Mouse (Mus musculus): ENCODE data around the gene Sirt2. TPM values are rescaled to one million over a fixed set of nuclear protein-coding genes. Genes with fewer than 3 reads are reported as not detected.

The Sirt2 gene
- total RNA-seq, 2 experiments from 2014 or later, result 56.4 to 58.3 TPM

DNA sequence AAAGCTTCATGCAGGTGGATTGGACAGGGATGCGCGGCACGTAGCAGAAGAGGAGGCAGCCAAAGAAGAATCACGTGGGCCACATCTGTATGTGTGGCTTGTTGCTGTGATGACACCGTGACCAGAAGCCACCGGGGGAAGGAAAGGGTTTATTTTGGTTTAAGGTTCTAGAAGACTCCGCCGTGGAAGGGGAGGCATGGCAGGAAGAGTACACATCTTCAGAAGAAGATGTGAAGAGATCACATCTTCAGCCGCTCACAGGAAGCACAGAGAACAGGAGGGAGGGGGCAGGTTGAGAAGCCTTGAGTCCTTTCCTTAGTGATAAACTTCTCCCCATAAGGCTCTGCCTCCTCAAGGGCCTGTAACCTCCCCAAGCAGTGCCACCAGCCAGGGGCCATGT lies 33.5 kb downstream of the Sirt2 start:
- no peak for DNase-seq

DNA sequence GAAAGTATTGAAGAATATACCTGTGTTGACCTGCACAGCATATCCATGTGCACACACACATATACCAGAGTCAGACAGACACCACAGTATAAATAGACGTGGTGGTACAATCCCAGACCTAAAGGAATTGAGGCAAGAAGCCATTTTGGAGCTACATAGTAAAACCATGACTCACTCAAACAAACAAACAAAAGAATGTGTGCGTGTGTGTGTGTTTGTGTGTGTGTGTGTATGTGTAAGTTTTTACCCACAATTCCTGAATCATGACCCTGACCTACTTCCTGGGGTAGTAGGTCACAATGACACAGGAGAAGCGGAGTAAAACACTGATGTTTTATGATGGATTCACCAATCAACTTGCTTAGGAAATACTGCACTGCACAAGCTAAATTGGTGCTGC lies 34.9 kb downstream of the Sirt2 start:
- no peak for DNase-seq

DNA sequence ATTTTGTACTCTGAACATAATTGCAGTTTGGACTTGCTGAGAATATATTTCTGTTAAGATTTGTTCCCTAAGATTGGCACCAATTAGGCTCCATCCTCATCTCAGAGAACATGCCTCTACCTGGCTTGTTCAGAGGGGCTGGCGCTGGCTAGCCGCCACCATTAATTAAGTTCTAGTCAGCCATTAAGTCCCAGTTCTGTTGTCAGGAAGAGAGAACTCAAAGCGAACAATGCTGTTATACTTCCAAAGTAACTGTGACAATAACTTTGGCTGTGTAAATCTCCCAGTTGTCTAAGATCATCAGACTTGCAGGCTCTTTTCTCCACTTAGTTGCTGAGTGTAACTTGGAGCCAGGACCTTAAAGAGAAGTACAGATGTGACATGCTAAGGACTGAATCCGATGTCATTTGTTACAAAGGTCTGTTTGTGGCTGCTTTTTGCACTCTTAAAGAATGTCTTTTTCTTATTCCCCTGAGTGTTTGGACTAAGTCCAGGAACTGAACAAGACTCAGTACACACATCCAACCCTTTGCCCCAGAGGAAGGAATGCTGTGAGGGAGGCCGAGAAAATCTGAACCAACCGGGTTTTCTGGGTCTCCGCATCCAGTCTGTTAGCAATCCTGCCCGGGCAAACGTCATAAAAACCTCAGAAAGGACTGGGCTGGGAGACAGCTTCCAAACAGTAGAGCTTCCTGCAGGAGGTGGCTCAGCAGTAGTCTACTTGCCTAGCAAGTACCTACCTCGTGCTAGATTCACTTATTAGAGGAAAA lies 35.6 kb downstream of the Sirt2 start:
- peak; percentile 63 for DNase-seq

- peak; percentile 61 for DNase-seq
Observed at GRCm38 (mm10) chr7:28802846-28803588, 36.5 kb downstream of the Sirt2 start.

DNA sequence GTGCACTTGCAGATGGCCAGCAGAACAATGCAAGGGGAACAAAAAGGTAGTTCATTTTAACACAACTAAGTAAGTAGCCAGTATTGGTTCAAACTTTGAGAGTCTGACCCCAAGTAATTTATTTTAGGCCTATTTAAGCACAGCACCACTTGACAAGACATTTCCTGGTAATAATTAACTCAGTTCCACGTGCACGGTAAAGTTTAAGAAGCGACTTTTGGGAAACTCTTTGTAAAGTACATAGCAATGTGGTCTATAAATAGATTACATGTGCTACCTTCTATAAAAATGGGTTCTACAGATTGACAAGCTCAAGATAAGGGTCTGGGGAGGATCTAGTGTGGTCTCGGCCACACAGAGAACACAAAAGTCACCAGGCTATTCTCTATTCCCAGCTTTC lies 37.2 kb downstream of the Sirt2 start:
- no peak for DNase-seq

- DNase-seq, result peak; percentile 42
Observed at GRCm38 (mm10) chr7:28806869-28807268, 40.3 kb downstream of the Sirt2 start.

DNA sequence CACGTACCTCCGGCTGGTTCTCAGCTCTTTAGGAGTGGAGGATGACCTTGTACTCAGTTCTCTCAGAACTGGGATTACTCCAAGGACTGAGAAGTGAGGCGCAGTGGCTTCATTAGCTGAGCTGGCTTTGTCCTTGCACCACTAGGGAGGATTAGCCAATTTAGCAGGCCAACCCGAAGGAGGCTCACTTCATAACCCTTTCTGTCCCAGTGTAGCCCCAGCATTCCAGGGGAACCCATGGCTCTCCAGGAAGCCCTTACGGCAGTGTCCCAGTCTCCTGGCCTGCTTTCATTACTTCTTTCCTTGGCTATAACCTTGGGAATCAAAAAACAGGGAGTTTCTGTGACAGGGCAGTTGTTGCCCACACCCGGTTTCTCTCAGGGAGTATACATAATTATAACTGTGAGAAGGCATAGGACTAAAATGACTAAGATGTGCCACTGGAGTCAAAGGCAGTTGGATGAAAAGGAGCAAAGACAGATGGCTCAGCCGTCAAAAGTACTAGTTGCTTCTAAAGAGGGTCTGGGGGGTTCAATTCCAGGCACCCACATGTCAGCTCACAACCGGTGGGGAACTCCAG lies 41.2 kb downstream of the Sirt2 start:
- peak; percentile 50 for DNase-seq

DNA sequence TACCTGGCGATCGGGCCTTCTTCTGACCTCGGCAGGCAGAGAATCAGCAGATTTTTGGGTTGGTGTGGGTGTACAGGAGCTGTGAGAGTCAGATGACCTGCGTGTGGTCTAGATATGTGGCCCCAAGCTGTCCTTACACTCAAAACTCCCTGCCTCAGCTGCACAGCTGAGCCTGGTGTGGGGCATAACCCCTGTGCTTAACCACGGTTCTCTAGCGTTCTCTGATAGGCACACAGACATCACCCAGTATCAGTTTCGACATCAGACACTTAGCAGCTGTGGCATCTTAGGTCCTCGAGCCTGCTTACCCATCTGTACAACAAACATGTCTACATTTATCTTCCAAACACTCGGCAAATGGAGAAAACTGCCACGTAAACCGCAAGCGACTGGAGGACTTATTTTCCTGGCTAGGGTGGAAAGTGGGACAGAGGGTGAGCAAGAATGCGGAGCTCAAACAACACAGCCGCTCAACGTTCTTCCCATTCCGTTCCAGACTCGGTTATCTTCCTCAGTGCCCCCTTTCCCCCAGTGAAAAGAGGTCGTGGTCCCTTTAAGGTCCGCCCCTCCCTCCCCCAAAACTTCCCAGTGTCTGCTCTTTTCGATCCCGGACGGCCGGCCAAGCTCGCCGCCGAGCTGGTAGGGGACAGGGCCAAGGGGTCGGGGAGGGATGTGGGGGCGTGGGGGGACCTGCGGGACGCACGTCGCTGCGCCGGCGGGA lies 41.8 kb downstream of the Sirt2 start, which contains the start of gene Hnrnpl:
TSS of gene Hnrnpl (plus strand) at position 321 of the 721 bp plus-strand sequence.
- DNase-seq, result no peak

DNA sequence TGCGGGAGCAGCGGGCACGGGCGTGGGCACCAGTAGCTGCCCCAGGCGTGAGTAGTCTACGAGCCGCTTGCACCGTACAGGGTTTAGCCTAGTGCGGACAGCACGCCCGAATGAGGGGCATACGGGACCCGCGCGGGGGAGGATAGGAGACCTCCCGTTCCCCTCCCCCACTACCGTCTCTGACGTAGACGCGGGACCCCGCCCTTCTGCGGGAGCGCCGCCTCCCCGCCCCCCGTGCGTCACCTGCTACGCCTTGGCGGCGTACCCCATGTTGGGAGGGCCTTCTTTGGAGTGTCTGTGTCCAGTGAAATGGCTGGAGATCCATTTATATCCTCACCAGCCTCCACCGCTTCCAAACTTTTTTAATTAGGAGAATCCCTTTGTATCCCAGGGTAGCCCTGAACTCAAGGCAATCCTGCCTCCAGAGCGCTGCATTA lies 42.4 kb downstream of the Sirt2 start:
- peak; percentile 98 for DNase-seq

DNA sequence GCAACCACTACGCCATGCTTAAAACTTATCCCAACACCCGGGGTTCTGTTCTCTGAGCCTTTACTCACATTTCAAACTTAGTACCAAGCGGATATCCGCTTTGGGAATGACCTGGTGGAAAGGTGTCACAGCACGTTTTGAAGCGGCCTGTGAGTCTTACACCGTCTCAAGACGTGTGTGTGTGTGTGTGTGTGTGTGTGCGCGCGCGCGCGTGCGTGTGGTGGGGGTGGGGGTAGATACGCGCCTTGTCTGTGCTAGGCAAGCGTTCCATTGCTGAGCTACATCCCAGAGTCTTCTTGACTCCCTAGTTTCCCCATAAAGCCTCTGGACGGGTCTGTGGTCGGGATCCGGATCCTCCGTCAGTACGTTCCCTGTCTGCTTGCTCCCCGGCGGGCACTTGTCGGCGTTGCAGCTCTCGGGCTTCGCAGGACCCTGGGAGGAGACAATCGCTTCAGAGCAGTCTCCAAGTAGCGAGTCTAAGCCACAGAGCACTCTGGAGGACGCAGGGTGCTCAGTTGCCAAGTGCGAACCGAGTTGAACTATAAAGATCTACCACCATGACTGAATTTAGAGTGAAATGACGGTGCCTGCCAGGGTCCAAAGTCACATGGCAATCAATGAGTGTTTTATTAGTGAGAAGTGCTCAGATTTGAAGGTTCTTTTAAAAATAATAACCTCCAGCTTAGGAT lies 43.0 kb downstream of the Sirt2 start:
- peak; percentile 68 for DNase-seq

DNA sequence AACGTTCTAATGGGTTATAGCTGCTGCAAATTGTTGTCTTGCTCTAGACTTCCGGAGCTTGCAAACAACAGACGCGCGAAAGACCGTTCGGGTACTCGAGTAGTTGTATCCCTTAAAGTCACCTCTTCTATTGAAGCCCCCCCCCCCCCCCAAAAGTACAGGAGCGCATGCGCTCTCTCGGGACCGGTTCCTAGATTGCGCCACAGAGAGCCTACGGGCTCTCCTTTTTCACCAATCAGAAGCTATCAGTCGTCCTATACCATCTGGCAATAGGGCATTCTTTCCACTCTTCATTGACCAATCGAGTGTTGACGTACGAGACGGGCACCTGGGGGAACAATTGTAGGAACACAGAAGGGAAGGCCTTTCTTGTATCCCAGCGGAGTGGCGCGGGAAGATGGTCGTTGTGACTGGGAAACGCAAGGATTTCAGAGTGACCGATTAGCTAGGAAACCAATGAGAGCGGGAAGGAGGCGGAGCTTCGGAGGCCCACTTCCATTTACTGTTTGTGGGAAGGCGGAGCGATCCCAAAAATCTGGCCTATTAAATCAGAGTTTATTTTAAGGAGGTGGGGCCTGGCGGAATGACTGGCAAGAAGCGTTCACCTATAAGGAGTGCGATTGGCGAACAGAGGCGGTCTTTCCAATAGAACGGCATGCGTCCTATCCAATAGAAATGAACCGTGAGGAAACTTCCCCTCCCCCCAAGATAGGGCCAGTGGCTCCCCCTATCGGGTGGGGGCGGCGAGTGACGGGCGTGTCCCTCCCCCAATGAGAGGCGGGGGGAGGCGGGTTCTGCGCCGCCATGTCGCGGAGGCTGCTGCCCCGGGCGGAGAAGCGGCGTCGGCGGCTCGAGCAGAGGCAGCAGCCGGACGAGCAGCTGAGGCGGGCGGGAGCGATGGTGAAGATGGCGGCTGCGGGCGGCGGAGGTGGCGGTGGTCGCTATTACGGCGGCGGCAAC lies 43.9 kb downstream of the Sirt2 start:
- peak; percentile 99 for DNase-seq

GRCm38 (mm10) chr7:28811228-28811627 lies 44.7 kb downstream of the Sirt2 start:
- peak; percentile 97 for DNase-seq

- DNase-seq, result no peak
Observed at GRCm38 (mm10) chr7:28811640-28812275, 45.2 kb downstream of the Sirt2 start.

DNA sequence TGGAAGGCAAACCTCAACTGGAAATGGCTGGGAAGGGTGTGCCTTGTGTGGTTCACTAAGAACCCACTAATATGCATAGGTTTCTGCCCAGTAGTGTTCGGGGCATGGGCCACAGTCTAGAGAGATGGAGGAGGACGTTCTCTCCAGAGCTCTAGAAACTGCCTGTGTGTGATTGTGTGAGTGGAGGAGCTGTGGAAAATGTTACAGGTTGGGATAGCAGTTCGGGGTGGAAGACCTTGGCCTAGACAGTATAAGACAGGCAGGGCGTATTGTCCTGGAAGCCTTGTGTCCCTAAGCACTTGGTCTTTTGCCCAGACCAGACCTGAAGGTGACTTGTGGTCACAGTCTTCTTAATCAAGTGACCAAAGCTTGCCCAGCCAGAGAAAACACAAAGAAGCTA lies 45.9 kb downstream of the Sirt2 start:
- DNase-seq, result peak; percentile 25

- DNase-seq, result no peak
Observed at GRCm38 (mm10) chr7:28812949-28813348, 46.4 kb downstream of the Sirt2 start.

- peak; percentile 7 for DNase-seq
Observed at GRCm38 (mm10) chr7:28814306-28815034, 47.9 kb downstream of the Sirt2 start.

- no peak for DNase-seq
Observed at GRCm38 (mm10) chr7:28815230-28815629, 48.7 kb downstream of the Sirt2 start.

DNA sequence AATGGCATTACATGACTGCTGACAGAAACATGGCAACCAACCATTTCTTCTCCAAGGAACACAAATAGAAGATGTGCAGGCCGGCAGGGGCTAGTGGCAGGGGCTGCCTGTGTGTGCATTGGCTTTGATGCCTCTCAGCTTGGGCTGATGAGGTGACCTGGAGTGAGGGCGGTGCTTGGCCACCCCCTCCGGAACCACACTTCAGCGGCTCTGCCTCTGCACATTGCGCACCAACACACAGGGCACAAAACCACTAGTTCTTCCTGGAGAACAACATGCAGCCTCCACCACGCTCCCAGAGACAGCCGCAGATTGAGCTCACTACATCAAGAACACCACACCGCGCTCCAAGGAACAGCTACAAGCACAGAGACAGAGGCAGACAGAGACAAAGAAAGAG lies 49.7 kb downstream of the Sirt2 start:
- peak; percentile 37 for DNase-seq

GRCm38 (mm10) chr7:28816920-28817319 lies 50.4 kb downstream of the Sirt2 start:
- DNase-seq, result no peak

GRCm38 (mm10) chr7:28817524-28817923 lies 51.0 kb downstream of the Sirt2 start:
- DNase-seq, result no peak

Data from heart, postnatal 4 days (tissue).